Mouse (Mus musculus) common myeloid progenitor, adult 5-6 weeks (primary cell): Measurements from ENCODE around the gene 0610010F05Rik. TPM values are rescaled to one million over a fixed set of nuclear protein-coding genes. Genes with fewer than 3 reads are reported as not detected.
A peak's percentile ranks its signal among the peaks of the same experiment; 100 is the strongest.

Experiments used
- ATAC-seq: replicated peaks from 2 replicates; pipeline ENCODE4 v1.8.0; 2016; ENCODE audit warnings: low read depth, mild to moderate bottlenecking, moderate TSS enrichment, inconsistent platforms; ENCODE audit not compliant: poor library complexity, severe bottlenecking
- total RNA-seq: library from RNA; stranded (forward); fragments of 200-1000, 187-1606 nt; gene quantifications from 2 replicates; pipeline ENCODE4 v1.2.3, GENCODE M21; 2017

The 0610010F05Rik gene
- 43.4 and 75.9 TPM in 2 replicates for total RNA-seq

DNA sequence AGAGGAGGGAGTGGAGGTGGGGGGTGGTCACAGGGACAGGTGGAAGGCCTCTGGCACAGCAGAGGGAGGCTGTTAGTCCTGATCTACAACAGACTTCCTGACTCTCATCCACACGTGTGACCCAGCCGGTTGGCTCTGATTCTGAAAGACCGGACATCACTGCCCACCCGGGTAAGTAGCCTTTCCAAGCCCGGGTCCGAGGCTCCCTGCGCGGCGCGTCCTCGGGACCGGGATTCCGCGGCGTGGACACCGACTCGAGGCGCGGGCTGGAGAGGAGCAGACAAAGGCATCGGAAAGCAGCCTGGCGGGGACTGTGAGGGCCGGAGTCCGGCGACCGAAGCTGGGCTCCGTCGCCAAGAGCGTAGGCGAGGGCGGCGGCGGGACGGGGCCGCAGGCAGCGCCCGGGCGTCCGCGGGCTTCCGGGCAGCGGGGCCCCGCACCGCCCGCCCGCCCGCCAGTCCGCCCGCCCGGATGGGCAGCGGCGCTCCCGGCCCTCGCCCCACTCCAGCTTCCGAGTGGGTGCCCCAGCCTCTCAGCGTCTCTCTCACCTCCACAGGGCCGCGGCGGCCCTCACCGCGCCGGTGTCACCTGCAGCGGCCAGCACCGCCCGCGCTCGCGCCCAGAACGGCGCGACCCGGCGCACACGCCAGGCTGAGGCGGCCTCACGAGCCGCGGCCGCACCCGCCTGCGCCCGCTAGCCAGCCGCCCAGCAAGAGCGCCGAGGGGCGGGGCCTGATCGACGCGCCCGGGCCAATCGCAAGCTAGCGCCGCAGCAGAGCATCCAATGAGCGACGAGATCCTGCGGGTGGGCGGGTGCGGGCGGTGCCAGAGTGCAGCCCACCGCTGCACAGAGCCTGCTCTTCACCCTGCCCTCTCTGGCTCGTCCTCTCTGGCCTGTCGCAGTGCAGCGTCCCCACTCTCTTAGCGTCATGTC is at the start of gene 0610010F05Rik:
Gene 0610010F05Rik (minus strand): TSS at position 695 of the 934 bp plus-strand sequence.
- peak; percentile 99 for ATAC-seq

DNA sequence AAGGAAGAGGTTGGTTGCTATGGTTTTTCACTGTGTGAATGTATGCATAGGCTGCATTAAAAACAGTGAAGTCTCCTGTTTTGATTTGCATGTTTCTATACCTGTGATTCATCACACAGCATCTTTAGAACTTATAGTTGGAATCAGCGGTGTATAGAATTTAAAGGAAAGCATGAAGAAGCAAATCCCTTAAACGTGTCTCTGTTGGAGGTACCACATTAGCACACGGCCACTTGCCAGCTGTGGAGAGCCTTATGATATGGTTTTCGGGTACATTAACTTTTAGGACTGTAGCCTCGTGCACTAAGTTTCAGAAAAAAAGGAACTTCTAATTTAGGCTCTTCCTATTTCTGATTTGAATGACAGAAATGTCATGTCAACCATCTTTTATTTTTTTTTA is 49.1 kb upstream of the 0610010F05Rik start:
- 0 out of 2 replicates have a peak, but pooled peaks have one; percentile 40 for ATAC-seq

DNA sequence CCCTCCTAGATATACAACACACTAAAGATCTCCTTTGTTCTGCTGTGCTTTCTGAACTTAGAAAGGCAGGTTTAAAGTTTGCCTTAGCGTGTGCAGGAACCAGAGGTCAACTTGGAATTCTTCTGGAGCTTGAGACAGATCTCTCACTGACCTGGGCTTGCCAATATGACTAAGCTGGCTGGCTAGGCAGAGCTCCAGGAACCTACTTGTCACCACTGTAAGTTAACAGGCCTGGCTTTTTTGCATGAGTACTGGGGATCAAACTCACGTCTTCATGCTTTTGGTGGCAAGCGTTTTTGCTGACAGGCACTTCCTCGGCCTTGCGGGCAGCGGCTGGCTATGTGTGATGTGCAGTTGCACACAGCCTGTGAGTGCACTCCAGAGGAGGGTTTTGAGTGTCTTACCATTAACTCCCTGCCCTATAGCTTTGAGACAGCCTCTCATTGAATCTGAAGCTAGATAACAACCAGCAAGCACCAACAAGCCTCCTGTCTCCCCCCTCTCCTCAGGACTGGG is 47.1 kb upstream of the 0610010F05Rik start:
- no peak for ATAC-seq

DNA sequence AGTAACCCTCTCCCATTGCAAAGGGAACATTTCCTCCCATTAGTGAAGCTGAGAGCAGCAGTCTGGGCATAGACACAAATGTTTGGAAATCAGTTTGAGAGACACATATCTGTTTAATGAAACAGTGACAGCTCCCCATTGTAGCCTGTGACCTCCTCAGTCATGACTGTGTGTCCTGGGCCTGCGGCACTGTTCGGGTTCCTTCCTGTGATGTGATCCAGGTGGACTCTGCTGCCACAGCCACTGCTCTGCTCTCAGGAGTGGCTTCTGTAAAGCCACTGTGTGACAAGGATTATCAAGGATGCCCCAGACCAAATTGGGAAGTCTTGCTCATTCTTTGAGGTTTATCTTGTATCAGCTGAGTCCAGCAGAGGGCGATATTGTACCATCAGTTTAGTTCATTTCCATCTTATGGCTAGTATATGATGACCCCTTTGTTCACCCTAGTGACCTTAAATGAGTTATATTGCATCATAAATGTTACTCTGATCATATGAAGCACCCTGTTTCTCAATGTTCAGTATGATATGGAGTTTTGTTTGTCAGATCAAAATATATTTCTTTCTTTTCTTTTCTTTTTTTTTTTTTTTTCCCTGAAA is 45.7 kb upstream of the 0610010F05Rik start:
- ATAC-seq, result peak; percentile 93

DNA sequence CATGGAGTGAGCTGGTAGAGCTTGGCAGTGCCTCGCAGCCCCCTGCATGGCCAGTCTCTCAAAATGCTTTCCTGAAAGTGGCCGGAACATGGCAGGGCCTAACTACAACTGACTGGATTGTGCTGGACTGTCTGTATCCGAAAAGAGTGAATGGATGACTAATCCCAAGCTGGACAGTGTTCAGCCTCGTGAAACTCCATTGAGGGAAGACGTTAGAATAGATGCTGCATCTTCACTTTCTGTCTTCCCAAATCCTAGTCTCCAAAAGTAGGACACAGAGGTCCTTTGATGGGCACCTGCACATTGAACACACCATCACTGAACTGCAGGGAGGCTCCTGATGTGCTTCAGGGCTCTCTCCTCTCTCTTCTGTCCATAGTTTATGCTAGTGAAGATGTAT is 42.7 kb upstream of the 0610010F05Rik start:
- ATAC-seq, result no peak

DNA sequence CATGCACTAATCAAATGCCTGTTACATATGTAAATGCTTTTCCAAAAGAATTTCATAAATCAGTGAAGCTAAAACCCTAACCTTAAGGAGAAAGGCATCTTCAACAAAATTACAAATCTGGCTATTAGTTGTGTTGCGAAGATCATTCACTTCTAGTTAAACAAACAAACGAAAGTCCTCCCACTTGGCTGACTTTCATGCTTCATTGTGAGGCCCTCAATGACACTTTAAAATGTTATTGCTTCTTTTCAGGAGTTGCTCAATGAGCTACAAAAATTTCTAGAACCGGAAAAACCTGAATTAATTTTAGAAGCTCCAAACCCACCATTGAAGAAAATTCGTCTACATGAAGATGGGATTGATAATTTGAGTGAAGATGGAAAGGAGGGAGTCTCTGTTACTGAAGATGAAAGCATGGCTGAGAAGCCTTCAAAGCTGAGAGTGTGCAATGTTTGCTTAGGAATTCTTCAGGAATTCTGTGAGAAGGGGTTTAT is 38.9 kb upstream of the 0610010F05Rik start:
- no peak for ATAC-seq

DNA sequence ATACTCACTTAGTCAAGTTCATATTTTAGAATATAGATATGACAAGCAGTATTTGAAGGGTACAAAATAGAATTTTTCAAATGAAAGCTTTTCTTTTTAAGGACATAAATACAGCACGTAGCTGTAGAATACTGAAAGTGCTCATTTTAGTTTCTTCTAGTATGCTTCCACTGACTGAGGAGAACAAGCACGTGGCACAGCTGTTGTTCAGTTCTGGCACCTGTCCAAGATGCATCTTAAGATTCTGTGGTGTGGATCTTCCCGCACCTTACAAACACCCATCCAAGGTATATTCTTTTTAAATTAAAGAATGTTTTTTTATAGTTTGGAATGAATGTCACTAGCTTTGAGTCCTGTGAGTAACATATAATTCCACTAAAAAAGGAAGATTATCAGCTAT is 33.7 kb upstream of the 0610010F05Rik start:
- ATAC-seq, result no peak

DNA sequence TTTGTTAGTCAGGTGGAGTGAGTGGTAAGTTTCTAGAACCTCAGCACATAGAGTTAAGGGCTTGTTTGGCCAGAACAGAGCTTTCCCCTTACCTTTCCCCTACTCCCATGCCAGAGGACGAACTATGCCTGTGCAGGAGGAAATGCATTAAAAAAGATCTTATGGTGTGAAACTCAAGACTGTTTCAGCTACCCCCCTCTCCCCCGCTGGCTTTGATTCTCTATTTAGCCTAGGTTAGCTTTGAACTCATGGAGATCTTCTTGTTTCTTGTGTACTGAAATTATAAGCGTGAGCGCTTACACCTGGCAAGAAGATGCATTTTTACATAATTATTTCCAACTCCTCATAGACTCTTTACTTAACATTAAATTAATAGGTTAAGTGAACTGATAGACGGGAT is 33.1 kb upstream of the 0610010F05Rik start:
- no peak for ATAC-seq

DNA sequence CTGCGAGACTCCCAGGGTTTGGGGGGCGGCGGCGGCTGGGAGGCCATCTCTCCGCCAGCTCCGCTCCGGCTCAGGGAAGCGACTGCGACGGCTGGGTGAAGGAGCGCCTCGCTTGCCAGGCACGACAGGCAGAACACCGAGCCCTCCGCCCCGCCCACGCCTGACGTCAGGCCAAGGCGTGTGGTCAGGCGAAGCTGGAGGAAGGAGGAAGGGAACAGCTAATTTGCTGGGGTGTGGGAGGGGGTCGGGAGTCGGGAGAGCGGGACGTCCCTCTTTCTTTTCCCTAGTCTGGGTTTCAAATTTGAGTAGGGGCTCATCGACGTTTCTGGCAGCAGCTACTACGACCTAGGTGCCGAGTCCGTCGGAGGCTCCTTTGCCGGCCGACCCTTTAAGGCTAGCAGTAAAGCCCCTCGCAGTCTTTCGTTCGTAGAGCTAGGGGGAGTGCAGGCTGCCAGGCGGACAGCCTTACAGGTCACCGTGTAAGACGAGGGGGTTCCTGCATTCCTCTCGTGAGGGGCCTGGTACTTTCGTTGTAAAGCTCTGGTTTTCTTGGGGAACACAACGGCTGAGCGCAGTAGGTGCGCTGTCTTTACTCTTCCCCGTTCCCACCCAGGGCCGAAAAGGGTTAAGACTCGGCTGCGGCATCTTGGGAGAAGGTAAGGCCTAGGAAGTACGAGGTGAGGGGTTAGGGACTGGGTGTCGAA is 32.5 kb upstream of the 0610010F05Rik start, which contains the start of gene Pex13:
Gene Pex13 (minus strand): TSS at position 162 of the 704 bp plus-strand sequence.
- peak; percentile 95 for ATAC-seq

DNA sequence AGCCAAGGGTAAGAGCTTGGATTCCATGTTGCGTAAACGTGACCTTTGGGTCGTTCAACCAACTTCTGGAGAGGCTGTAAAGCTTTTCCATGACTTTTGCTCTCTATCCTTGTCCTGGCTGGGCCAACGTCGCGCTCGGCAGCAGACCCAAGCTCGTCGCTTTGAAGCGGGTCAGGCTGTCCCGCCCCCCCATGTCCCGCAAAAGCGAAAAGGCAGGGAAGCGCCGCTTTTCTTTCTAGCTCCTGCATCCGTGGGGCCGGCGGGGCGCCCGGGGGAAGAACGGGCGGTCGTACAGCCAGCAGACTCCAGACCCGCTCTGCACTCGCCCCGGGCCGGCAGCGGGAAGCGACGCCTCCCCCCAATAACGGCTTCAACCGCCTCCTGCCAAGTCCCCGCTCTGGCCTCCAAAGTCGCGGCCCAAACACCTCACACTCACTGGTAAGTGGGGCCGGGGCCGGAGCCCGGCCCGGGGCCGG is 31.9 kb upstream of the 0610010F05Rik start, which contains the start of gene Pus10:
Gene Pus10 (plus strand): TSS at position 364 of the 476 bp plus-strand sequence.
- peak; percentile 2; the same call in 1 of the 2 replicates for ATAC-seq

DNA sequence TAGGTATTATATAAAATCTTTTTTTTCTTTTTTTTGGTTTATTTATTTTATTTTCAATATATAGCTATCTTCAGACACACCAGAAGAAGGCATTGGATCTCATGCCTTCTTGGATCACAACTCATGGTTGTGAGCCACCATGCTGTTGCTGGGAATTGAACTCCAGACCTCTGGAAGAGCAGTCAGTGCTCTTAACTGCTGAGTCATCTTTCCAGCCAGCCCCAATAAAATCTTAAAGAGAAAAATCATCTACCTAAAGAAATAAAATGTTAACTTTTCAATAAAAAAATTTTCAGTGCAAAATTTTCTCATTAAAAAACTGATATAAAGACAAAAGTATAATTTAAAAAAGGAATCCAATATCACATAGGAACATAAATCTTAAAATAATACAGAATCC is 30.8 kb upstream of the 0610010F05Rik start:
- ATAC-seq, result no peak

DNA sequence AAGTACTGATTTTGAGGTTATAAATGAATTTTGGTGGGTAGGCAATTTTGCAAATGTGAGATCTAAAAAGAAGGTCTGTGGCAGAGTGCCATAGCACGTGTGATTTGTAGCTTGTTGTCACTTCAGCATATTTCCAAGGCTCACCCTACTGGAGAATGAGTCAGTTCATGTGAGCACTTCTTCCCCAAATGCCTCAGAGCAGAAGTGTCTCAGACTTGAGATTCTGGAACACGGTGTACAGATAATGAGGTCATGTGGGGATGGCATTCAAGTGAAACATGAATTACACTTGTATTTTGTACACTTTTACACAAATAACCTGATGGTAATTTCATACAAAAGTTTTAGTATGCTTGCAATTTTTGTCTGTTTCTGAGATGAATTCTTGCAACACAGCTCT is 24.4 kb upstream of the 0610010F05Rik start:
- no peak for ATAC-seq

DNA sequence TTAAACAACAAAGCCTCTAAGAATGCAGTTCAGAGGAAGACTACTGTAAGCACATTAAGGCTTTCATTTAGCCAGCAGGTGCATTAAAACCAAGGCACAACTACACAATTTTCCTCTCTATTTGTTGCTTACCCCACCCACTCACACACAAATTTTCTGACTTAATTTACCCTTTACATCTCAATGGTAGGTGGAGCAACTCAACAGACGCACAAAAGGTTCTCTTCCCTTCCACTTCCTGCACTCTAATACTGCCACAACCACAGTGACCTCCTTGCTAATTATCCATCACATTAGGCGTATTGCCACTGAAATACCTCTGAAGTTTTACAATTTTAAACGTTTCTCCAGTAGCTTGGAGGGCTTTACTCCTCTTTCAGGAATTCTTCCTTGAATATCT is 20.2 kb upstream of the 0610010F05Rik start:
- no peak for ATAC-seq

DNA sequence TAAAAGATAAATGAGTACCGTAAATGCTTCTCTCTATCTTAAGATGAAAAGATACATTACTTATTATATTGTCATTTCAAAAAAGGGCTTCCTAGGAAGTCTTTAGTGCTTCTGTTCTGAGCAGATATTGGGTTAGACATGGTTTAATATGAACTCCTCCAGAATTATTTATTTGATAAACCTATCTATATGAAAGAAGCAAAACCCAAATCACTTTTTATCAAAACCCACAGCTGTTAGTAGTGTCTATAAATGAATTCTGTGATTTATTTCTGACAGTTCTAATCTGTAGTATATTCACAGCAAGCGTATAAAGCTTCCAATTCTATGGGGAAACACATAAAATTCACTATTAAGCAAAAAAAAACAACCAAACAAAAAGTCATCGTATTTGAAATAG is 14.4 kb upstream of the 0610010F05Rik start:
- no peak for ATAC-seq

DNA sequence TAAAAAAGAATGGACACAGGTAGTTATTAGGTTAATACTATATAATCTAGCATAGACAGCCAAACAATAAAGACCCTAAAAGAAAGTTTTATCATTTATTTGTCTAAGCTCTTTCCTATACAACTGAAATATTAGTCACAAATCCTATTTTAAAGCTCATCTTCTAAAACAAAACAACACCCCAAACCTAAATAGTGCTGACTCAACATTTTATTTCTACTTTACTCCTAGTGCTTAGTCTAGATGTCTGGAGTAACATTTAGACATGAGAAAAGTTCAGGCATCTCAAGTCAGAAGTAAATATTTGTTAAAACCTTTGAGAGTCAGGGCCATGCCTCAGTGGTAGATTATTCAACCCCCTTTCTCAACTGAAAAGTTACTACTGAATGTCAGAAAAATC is 14.0 kb upstream of the 0610010F05Rik start:
- ATAC-seq, result no peak

DNA sequence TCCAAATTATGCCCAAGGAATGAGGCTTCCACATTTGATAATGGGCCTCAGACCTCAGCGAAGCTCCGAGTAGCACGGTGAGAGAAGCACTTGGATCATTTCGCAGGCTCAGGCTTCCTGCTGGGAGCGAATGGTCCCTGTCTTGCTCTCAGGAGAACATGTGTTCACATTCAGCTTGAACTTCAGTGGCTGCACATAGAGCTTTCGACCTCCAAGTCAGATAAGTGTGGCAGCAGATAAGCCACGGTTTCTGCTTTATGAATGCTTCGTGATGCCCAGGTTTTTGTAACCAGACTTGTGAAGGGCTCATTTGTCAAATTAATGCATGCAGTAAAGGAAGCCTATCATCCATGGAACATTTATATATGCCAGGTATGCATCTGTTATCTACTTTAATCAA is 1.1 kb upstream of the 0610010F05Rik start:
- no peak for ATAC-seq

DNA sequence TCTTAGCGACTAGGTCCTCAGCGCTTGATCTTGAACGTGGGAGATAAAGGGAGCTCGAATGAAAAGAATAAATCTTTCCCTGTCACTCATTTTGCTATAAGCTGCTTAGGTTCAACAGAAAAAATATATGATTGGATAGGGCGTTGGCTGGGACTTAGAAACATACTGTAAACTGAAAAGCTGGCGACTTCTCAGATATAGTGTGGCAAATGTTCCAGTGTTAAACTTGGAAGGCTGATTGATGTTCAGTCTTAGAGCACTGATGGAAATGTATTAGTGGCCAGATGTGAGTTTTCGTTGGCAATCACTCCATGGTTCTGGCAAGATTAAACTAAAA is 408 bp upstream of the 0610010F05Rik start:
- no peak for ATAC-seq

DNA sequence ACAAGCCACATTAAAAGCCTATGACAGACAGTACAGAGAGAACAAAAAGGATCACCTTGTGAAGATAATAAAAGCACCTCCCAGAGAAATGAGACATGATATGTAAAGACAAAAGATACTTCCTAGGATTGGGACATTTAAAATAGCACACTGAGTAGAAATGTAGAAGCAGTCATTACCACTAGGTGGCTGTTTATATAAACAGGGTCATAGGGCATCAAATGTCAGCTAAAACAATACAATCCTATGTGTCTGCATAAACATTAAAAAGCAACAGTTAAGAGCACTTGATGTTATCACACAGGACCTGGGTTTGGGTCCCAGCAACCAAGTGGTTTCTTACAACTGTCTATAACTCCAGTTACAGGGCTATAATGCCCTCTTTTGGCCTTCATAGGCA is 2.8 kb downstream of the 0610010F05Rik start:
- ATAC-seq, result no peak

DNA sequence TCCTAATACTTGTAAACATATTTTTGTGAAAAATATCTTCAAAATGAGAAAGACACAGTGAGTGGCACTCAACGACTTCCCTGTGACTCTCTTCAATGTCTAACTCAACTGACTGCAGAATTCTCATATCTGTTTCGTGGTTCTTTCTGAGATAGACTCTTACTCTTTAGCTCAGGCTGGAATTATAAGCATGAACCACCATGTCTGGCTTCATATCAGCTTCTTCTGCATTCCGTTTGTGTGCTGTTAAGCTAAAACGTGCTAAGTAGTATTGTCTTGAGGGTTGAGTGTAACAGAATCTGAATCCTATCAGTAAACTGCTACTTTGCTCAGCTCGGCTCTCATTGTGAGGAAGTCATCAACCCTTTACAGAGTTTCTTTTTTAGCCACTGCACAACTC is 14.4 kb downstream of the 0610010F05Rik start:
- ATAC-seq, result no peak

DNA sequence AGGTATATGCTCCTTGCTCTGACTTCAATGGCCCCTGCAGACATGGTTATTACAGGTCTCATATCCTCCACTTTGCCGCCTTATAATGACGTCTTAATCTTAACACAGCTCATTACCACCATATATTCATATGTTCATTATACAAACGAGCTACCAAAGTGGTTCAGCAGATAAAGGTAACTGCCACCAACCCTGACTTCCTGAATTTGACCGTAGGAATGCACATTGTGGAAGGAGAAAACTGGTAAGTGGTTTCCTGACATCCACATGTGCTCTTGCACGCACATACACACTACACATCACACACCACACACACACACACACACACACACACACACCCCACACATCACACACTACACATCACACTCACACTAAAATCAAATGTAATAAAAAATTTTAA is 18.9 kb downstream of the 0610010F05Rik start:
- ATAC-seq, result peak; percentile 62
